Mouse (Mus musculus): ENCODE measurements around the gene Olfr661.

The Olfr661 gene

GRCm38 (mm10) chr7:104686201-104686600 is at the start of gene Olfr661:
Gene Olfr661 (plus strand): TSS chr7:104686501.
- DNase-seq = no peak

DNA sequence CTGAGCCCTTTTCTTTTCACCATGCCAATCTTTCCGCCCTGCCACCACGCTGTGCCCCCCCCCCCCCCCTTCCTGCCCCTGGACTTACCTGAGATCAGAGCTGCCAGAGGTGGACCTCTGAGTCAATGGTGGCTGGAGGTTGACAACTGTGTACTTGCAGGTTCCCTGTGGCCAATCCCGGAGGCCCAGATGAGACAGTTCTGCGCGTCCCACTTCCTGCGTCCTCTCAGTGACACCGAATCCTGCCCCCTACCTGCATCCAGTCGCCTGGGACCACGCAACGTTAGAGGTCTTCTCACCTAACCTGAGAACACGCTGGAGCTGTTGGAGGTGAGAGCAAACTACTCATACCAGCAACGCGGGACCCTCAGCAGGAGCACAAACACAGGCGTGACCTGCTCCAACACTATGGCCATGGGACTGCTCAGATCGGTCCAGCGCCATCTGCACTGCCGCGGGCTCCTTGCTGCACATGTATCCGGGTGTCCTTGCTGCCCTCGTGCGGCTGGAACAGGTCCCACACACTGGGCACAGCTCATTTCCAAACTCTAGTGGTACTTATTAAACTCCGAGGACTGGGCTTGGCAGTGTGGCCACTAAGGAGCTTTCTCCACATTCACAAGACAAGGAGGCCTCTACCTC is 39.3 kb upstream of the Olfr661 start, which contains the start of gene Olfr658:
TSS of gene Olfr658 (minus strand) at position 465 of the 642 bp plus-strand sequence.
- peak; percentile 0 for DNase-seq

GRCm38 (mm10) chr7:104666453-104666852 is 19.8 kb upstream of the Olfr661 start, which contains the start of gene Olfr659:
Gene Olfr659 (plus strand): TSS chr7:104666753.
- no peak for DNase-seq

Measured in cerebellum, adult 8-10 months (tissue).